Mouse (Mus musculus): Measurements from ENCODE around the gene Heatr5b. TPM values are rescaled to one million over a fixed set of nuclear protein-coding genes. Genes with fewer than 3 reads are reported as not detected.
"Not testable (repeated sequence)": the region's sequence is repeated elsewhere in the genome, so short reads cannot be mapped to it uniquely, and the experiment has no call there.

Heatr5b gene
- polyA plus RNA-seq, 1 experiment from 2014 or later, result 11.2 TPM

DNA sequence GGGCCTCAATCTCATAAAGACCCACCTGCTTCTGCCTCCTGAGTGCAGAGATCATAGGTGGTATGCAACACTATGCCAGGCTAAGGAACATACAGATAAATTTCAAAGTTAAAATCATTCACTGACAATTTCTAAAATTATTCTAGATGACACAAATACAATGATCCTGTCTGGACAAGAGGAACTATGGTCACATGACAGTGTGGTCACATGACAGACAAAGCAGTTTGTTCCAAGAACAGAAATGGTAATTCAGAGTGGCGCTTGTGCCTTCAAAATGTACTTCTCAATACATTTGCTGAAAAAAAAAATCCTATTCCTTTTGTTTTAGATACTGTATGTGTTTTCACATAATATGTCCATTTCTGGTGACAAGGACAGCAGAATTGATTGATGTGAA, 37.9 kb downstream of the Heatr5b start:
- Histone ChIP-seq H3K36me3 (peaks cover 70% of the 10 kb centered on the region), H3K4me3 (replicated peaks) (no peak overlapping the region), H3K4me2 (no peak overlapping the region), H3K27me3 (no peaks in the 10 kb centered on the region), H3K4me1 (no peaks in the 10 kb centered on the region), H3K9me3 (replicated peaks) (no peaks in the 10 kb centered on the region), H3K27ac (no peak overlapping the region), H3K9ac (no peak overlapping the region)
- no peak for ATAC-seq (replicated peaks; ENCODE audit: low FRiP score)
- WGBS, result 98% methylated on average over 1 of the region's 1 CpGs

DNA sequence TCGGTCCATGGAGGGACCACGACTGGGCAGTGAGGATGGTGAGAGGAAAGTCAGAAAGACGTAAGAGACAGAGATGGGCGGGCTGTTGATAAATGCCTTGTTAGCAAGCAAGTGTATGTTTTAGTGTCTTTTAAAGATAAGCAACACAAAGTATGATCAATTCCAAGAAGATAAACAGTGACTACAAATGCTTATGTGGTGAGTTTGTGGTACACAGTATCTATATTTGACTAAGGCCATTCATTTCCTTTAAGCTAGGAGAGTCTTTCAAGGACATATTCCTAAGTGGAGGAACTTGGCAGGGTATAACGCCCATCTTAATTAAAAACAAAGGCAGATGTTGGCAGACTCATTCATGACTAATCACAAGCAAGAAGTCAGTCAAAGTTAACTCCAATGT, 40.8 kb downstream of the Heatr5b start:
- WGBS, result 84% methylated on average over 5 of the region's 5 CpGs
- Histone ChIP-seq H3K4me3 (replicated peaks) (no peak overlapping the region), H3K36me3 (peaks cover 61% of the 10 kb centered on the region), H3K27me3 (no peaks in the 10 kb centered on the region), H3K9me3 (replicated peaks) (no peaks in the 10 kb centered on the region), H3K9ac (no peak overlapping the region), H3K4me1 (no peaks in the 10 kb centered on the region), H3K27ac (no peak overlapping the region), H3K4me2 (no peak overlapping the region)
- no peak for ATAC-seq (replicated peaks; ENCODE audit: low FRiP score)

DNA sequence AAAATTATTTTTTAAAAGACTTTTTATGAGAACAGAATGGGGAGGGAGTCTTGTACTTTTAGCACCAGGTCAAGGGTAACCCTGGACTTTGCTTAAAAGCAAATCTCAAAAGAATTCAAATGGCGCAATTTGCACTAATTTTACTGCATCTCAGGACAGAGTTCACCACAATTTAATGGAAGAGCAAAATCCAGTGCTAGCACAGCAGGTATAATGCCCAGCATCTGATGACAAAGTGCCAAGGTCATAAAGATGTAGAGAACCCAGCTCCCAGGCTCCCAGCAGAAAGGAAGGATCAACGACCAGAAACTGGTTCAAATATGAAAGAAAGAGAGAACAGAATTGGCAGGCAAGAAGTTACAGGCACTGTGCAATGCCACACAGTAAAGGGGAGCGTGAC, 43.0 kb downstream of the Heatr5b start:
- ATAC-seq (replicated peaks; ENCODE audit: low FRiP score), result no peak
- no peak overlapping the region for H3K9ac ChIP-seq
- no peaks in the 10 kb centered on the region for H3K9me3 ChIP-seq (replicated peaks)
- H3K4me2 ChIP-seq, result no peak overlapping the region
- 81% methylated on average over 3 of the region's 3 CpGs for WGBS
- no peak overlapping the region for H3K27ac ChIP-seq
- H3K4me1 ChIP-seq, result no peaks in the 10 kb centered on the region
- no peaks in the 10 kb centered on the region for H3K27me3 ChIP-seq
- no peak overlapping the region for H3K4me3 ChIP-seq (replicated peaks)
- peaks cover 52% of the 10 kb centered on the region for H3K36me3 ChIP-seq

DNA sequence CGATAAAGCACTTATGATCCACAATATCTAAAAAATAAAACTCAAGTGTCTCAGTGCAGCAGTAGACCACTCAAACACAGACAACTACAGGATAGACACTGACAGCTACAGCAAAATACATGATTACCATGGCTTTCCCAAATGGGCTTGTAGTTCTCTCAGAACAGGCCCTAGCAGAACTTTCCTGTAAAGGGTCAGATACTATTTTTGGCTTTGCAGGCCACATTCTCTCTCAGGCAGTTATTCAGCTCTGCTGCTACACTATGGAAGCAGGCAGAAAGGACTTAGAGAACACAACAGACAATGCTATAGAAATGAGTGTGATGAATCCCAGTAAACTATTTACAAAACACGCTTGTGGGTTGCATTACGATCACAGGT, 43.5 kb downstream of the Heatr5b start:
- Histone ChIP-seq H3K27me3 (no peaks in the 10 kb centered on the region), H3K4me2 (no peak overlapping the region), H3K9me3 (replicated peaks) (no peaks in the 10 kb centered on the region), H3K9ac (no peak overlapping the region), H3K4me1 (no peaks in the 10 kb centered on the region), H3K36me3 (peaks cover 47% of the 10 kb centered on the region), H3K27ac (no peak overlapping the region), H3K4me3 (replicated peaks) (no peak overlapping the region)
- WGBS, result 94% methylated on average over 3 of the region's 3 CpGs
- ATAC-seq (replicated peaks; ENCODE audit: low FRiP score), result no peak

DNA sequence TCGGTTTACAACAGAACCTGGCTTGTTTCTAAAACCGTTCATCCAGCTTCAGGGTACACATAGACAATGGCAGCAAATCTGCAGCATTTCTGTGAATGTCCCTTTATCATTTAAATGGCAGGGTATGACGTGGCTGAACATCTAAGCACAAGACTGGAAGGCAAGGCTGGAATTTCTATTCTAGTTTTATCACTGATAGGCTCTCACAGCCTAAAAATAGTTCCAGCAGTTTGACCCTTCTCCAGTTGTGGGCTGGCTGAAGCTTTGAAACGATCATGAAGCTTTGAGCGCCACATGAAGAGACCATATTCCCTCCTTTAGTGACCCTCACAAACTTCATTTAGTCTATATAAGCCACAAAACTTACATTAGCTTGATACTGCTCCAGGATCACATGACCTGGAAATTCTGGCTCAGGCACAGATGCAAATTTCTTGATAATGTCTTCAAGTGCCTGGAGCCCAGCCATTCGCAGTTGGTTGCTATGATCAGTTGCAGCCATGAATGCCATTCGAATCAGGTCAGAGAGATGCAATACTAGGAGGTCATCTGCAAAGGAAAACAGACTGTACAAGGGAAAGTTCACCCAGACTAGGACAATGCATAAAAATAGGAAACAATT, 44.0 kb downstream of the Heatr5b start:
- WGBS, result 80% methylated on average over 7 of the region's 7 CpGs
- no peak overlapping the region for H3K4me2 ChIP-seq
- H3K9me3 ChIP-seq (replicated peaks), result no peaks in the 10 kb centered on the region

DNA sequence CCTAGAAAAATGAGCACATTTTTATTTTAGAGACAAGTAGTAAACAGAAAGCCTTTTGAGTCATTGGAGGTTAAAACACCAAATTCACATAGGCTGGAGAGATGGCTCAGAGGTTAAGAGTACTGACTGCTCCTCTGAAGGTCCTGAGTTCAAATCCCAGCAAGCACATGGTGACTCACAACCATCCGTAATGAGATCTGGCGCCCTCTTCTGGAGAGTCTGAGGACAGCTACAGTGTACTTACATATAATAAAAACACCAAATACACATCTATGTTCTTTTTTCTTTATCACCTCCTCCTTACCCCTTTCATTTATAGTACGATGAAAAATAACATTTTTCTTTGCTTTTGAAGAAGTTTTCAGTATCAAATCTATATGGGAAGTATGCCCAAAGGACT, 46.9 kb downstream of the Heatr5b start:
- H3K4me1 ChIP-seq; ATAC-seq (replicated peaks; ENCODE audit: low FRiP score); H3K4me3 ChIP-seq (replicated peaks); H3K9me3 ChIP-seq (replicated peaks); H3K4me2 ChIP-seq; H3K27me3 ChIP-seq; H3K27ac ChIP-seq; H3K9ac ChIP-seq: not testable (repeated sequence)
- peaks cover 31% of the 10 kb centered on the region for H3K36me3 ChIP-seq
- WGBS, result 72% methylated on average over 3 of the region's 3 CpGs

More for the DNA sequence above, 44.0 kb downstream of the Heatr5b start:
- Histone ChIP-seq H3K9ac (no peak overlapping the region), H3K4me1 (no peaks in the 10 kb centered on the region), H3K27ac (no peak overlapping the region), H3K27me3 (no peaks in the 10 kb centered on the region), H3K36me3 (peaks cover 46% of the 10 kb centered on the region), H3K4me3 (replicated peaks) (no peak overlapping the region)
- no peak for ATAC-seq (replicated peaks; ENCODE audit: low FRiP score)

DNA sequence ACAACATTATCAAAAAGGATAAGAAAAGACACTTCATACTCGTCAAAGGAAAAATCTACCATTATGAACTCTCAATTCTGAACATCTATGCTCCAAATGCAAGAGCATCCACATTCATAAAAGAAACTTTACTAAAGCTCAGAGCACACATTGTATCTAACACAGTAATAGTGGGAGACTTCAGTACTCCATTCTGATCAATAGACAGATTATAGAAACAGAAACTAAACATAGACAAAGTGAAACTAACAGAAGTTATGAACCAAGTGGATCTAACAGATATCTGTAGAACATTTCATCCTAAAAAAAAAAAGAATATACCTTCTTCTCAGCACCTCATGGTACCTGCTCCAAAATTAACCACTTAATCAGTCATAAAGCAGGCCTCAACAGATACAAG, 56.4 kb downstream of the Heatr5b start:
- no peak overlapping the region for H3K4me3 ChIP-seq (replicated peaks)
- 88% methylated on average over 1 of the region's 1 CpGs for WGBS
- no peak for ATAC-seq (replicated peaks; ENCODE audit: low FRiP score)
- H3K36me3 ChIP-seq, result peaks cover 20% of the 10 kb centered on the region
- H3K27me3 ChIP-seq, result no peaks in the 10 kb centered on the region
- no peak overlapping the region for H3K4me2 ChIP-seq
- H3K9ac ChIP-seq, result no peak overlapping the region
- H3K4me1 ChIP-seq, result no peaks in the 10 kb centered on the region
- no peaks in the 10 kb centered on the region for H3K9me3 ChIP-seq (replicated peaks)
- no peak overlapping the region for H3K27ac ChIP-seq

DNA sequence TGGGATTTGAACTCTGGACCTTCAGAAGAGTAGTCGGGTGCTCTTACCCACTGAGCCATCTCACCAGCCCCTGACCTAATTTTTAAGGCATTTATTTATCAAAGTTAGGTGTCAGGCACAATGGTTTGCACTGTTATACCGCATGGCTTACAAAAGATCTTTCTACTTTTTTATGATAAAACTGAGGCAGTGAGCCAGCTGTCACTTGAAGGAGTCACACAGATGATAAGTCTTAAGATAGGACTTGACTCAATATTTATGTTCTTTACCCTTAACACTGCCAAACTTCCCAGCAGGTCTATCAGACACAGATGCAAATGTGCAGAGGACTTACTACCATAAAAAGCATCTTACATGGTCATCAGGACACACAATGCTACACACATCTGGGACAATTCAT, 62.8 kb downstream of the Heatr5b start:
- WGBS, result 84% methylated on average over 2 of the region's 2 CpGs
- H3K4me3 ChIP-seq (replicated peaks), result no peak overlapping the region
- no peak for ATAC-seq (replicated peaks; ENCODE audit: low FRiP score)

DNA sequence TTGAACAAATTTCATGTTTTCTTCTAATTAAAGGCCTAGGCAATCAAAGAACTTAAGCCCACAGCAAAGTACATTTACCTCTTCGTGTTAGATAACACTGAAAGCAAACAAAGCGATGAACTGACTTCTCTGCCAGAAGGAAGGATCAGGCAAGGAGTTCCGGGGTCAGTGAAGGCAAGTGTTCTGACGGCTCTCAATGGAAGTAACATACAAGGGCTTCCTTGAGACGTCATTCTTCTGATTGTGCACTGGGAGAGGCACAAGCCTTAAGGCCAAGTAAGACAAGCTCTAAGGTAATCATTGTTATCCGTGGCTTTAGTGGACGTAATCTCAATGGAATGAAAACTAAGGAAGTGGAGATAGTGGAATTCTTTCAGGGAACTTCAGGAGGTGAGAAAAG, 64.2 kb downstream of the Heatr5b start:
- Histone ChIP-seq H3K27ac (no peak overlapping the region), H3K4me1 (no peaks in the 10 kb centered on the region), H3K36me3 (peaks cover 29% of the 10 kb centered on the region), H3K4me2 (no peak overlapping the region), H3K9ac (no peak overlapping the region), H3K9me3 (replicated peaks) (no peaks in the 10 kb centered on the region), H3K4me3 (replicated peaks) (no peak overlapping the region), H3K27me3 (no peaks in the 10 kb centered on the region)
- ATAC-seq (replicated peaks; ENCODE audit: low FRiP score), result no peak
- WGBS, result 71% methylated on average over 7 of the region's 7 CpGs

More for the DNA sequence above, 62.8 kb downstream of the Heatr5b start:
- Histone ChIP-seq H3K36me3 (peaks cover 27% of the 10 kb centered on the region), H3K4me1 (no peaks in the 10 kb centered on the region), H3K9ac (no peak overlapping the region), H3K27ac (no peak overlapping the region), H3K4me2 (no peak overlapping the region), H3K27me3 (no peaks in the 10 kb centered on the region), H3K9me3 (replicated peaks) (no peaks in the 10 kb centered on the region)

DNA sequence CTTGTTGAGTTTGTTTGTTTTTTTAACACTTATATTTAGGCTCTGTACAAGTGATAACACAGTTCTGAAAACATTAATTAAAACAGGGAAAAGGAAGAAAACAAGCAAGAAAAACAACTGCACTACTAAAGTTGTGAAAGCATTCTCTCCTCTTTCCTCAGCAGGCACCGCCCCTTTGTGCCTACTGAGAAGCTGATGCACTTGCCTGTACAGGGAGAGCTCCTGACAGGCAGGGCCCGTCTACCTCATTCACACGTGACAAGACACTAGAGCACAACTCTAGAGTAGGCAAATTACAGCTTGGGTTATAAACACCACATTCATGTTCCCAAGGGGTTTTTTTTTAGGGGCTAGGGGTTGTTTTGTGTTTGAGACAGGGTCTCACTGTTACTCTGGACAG, 65.8 kb downstream of the Heatr5b start:
- Histone ChIP-seq H3K9me3 (replicated peaks) (no peaks in the 10 kb centered on the region), H3K27me3 (no peaks in the 10 kb centered on the region), H3K36me3 (peaks cover 45% of the 10 kb centered on the region), H3K27ac (no peak overlapping the region), H3K4me3 (replicated peaks) (no peak overlapping the region), H3K9ac (no peak overlapping the region), H3K4me2 (no peak overlapping the region), H3K4me1 (no peaks in the 10 kb centered on the region)
- 60% methylated on average over 3 of the region's 3 CpGs for WGBS
- ATAC-seq (replicated peaks; ENCODE audit: low FRiP score), result no peak

DNA sequence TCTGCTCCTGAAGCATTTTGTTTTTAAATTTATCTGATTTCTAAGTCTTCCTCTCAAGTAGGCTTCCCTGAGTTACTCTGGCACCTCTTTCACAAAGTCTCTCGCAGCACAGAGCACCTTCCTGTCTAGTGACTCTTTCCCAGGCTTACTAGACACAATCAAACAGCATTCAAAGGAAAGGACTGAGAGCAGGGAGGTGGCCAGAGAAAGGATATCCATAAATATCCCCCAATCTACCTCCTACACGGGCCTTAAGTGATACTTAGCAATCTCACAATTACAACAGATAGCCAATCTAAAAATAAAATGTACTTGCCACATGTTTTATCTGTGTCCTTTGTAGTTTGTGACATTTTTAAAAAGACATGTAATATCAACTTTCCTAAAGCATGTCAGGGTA, 66.2 kb downstream of the Heatr5b start:
- no peaks in the 10 kb centered on the region for H3K4me1 ChIP-seq
- no peak for ATAC-seq (replicated peaks; ENCODE audit: low FRiP score)
- no peak overlapping the region for H3K4me2 ChIP-seq
- no peak overlapping the region for H3K4me3 ChIP-seq (replicated peaks)
- no peak overlapping the region for H3K9ac ChIP-seq
- no peaks in the 10 kb centered on the region for H3K9me3 ChIP-seq (replicated peaks)
- peaks cover 49% of the 10 kb centered on the region for H3K36me3 ChIP-seq
- H3K27me3 ChIP-seq, result no peaks in the 10 kb centered on the region
- 51% methylated on average over 2 of the region's 2 CpGs for WGBS
- H3K27ac ChIP-seq, result no peak overlapping the region

DNA sequence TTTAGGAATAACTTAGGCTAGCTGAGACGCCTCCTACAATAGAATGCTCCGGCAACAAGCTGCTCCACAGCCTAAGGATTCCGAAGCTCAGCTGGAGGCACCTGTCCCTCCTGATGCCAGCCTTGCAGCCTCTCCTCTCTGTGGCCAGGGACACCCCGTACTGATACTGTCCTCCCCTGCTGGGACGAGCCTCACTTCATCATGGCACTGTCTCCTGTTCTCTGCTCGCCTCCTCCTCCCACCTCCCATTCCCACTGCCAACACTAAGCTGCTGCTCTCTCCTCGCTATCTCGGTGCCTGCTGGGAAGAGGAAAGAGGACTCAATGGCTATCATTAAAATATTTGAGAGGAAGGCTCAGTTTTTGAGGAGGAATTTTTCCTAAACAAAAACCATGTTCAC, 67.6 kb downstream of the Heatr5b start:
- Histone ChIP-seq H3K9ac (no peak overlapping the region), H3K4me1 (no peaks in the 10 kb centered on the region), H3K27ac (no peak overlapping the region), H3K4me2 (no peak overlapping the region), H3K36me3 (peaks cover 47% of the 10 kb centered on the region), H3K9me3 (replicated peaks) (no peaks in the 10 kb centered on the region), H3K27me3 (no peaks in the 10 kb centered on the region), H3K4me3 (replicated peaks) (no peak overlapping the region)
- no peak for ATAC-seq (replicated peaks; ENCODE audit: low FRiP score)
- WGBS, result 75% methylated on average over 8 of the region's 8 CpGs

DNA sequence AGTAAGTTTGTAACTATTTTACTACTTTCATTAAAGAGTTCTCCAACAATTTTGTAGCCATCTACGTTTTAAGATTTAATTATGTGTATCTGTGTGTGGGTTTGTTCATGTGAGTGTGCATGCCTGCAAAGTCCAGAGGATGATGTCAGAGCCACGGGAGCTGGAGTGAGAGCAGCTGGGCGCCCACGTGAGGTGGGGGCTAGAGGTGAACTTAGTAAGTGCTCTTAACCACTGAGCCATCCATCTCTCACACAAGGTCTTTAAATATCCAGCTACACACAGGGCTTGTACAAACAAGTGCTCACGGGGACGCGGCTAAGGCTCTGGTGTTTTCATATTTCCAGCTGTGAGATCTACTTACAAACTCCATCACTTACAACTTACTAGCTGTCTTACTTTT, 69.1 kb downstream of the Heatr5b start:
- Histone ChIP-seq H3K4me3 (replicated peaks) (no peak overlapping the region), H3K27ac (no peak overlapping the region), H3K9ac (no peak overlapping the region), H3K4me1 (no peaks in the 10 kb centered on the region), H3K36me3 (peaks cover 57% of the 10 kb centered on the region), H3K4me2 (no peak overlapping the region), H3K27me3 (no peaks in the 10 kb centered on the region), H3K9me3 (replicated peaks) (no peaks in the 10 kb centered on the region)
- WGBS, result 80% methylated on average over 7 of the region's 7 CpGs
- no peak for ATAC-seq (replicated peaks; ENCODE audit: low FRiP score)
